Mouse (Mus musculus) liver, postnatal 0 days (tissue): ENCODE measurements around the gene Gm3512. TPM values are rescaled to one million over a fixed set of nuclear protein-coding genes. Genes with fewer than 3 reads are reported as not detected.
"Not testable (repeated sequence)": the region's sequence is repeated elsewhere in the genome, so short reads cannot be mapped to it uniquely, and the experiment has no call there.

ENCODE experiments used
- ATAC-seq: fragments of 200-750 bp; cut with Nextera tagmentation; 2 replicates; pipeline ENCODE4 v1.8.0; 2017; ENCODE audit warnings: mild to moderate bottlenecking, moderate library complexity
- DNase-seq: peaks from one replicate; pipeline ENCODE4 v3.0.0-alpha.2; 2016
- H3K27ac ChIP-seq: fragments of 300-500 bp; sonication (generic); 2 replicates; pipeline ENCODE4 v1.5.1; 2014; ENCODE audit warnings: antibody characterized with exemption, moderate library complexity, mild to moderate bottlenecking, low read depth
- H3K27me3 ChIP-seq: fragments of 300-500 bp; sonication (generic); 2 replicates; pipeline ENCODE4 v1.6.1; 2014; ENCODE audit warnings: low read length, control low read depth, mixed read lengths; ENCODE audit not compliant: insufficient read depth
- H3K36me3 ChIP-seq: fragments of 300-500 bp; sonication (generic); replicated peaks from 2 replicates; pipeline ENCODE4 v1.6.1; 2014; ENCODE audit warnings: mild to moderate bottlenecking, control low read depth, low read length, moderate library complexity, mixed read lengths; ENCODE audit not compliant: insufficient read depth
- H3K4me1 ChIP-seq: fragments of 300-500 bp; sonication (generic); 2 replicates; pipeline ENCODE4 v1.6.1; 2014; ENCODE audit warnings: antibody characterized with exemption, mild to moderate bottlenecking, control low read depth; ENCODE audit not compliant: insufficient read depth
- H3K4me2 ChIP-seq: fragments of 300-500 bp; sonication (generic); 2 replicates; pipeline ENCODE4 v1.6.1; 2014; ENCODE audit warnings: low read depth, mild to moderate bottlenecking, low read length, moderate library complexity, mixed read lengths
- H3K4me3 ChIP-seq: fragments of 300-500 bp; sonication (generic); 2 replicates; pipeline ENCODE4 v1.5.1; 2014; ENCODE audit warnings: low read depth, low read length
- H3K9ac ChIP-seq: fragments of 300-500 bp; sonication (generic); replicated peaks from 2 replicates; pipeline ENCODE4 v1.6.1; 2014; ENCODE audit warnings: mild to moderate bottlenecking, moderate library complexity
- H3K9me3 ChIP-seq: fragments of 300-500 bp; sonication (generic); 2 replicates; pipeline ENCODE4 v1.6.1; 2016; ENCODE audit warnings: mild to moderate bottlenecking, control low read depth, low read length, mixed read lengths
- WGBS: fragments of 180-500 bp; shearing (Covaris S2); extraction: QIAGEN DNeasy Blood & Tissue Kit; methylation state at CpG from one replicate; pipeline ENCODE4 v1.1.7; 2014; ENCODE audit not compliant: insufficient replicate concordance; 5-methylcytosine and 5-hydroxymethylcytosine counted together
- polyA plus RNA-seq: library from polyadenylated mRNA; unstranded; fragments of >200 nt; fragmentation: Nextera tagmentation; extraction: Ambion mirVana; gene quantifications from 2 replicates; pipeline ENCODE4 v1.2.1, GENCODE M21; 2015

Gene Gm3512
- polyA plus RNA-seq: 0.18 TPM in 1 of 2 replicates, not detected in the other

DNA sequence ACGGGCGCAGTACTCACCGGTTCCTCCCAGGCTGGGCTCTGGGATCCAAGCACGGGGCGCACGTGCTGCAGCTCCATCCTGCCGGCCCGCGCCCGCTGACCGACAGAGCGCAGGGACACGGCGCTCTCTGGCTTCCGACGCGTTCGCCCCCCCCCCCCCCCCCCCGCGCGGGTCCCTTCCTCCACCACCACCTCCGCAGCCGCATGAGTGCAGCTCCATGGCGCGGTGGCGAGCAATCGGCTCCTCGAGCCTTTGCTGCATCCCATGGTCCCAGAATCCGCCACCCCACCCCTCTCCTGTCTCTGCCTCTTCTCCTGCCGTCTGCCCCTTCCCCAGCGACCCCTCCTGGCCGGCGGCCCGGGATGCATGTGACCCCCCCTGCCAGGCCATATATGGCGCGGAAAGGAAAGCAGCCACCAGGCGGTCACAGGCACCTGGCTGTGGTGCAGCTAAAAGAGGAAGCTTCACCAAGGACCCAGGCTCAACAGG is at the start of gene Gm3512:
Gene Gm3512, minus strand, starts transcription at position 51 of the 489 bp plus-strand sequence.
- not testable (repeated sequence) for H3K4me3 ChIP-seq, H3K9me3 ChIP-seq, H3K27me3 ChIP-seq, H3K4me2 ChIP-seq, H3K9ac ChIP-seq, H3K4me1 ChIP-seq, H3K27ac ChIP-seq, H3K36me3 ChIP-seq, ATAC-seq, DNase-seq
- WGBS: no CpG with 5 or more reads among the region's 37 CpGs

DNA sequence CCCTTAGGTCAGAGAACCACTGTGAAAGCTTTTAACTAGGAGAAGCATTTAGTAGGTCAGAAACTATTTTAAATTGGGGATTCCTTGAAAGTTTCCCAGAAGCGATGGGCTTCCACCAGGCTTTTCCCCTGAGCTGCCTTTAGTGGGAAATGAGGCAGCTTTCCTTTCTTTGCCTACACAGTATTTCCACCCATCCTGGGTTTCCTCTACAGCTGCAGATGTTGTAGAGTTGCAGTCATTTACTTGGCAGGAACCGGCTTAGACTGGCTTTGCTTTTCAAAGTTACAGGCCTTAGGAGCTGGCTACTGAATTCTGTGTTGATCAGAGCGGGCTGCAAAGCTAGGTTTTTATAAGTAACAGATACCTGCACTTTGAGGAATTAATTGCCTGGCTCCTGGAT is 25.7 kb upstream of the Gm3512 start:
- ATAC-seq: not testable (repeated sequence)
- 85% methylated on average over 2 of the region's 3 CpGs for WGBS

DNA sequence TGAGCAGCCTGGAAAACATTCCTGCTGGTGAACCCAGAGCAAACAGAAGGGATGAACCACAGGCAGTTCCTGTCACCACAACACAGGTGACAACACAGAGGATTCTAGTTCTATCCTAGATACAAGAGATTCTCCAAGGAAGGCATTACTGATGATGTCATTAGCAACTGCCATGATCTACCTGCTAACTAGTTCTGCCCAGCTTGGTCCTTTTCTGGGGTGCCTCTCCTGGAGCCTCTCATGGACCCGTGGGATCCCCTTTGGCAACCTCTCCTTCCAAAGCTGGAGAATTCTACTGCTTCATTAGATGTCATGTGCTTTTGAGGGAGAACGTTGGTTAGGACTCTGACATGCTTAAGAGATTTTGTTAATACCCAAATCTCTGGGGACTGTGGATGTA is 20.1 kb upstream of the Gm3512 start, which contains the start of gene Gm16434:
Gene Gm16434, minus strand, starts transcription at position 101 of the 400 bp plus-strand sequence.
- not testable (repeated sequence) for DNase-seq, H3K4me3 ChIP-seq, H3K27ac ChIP-seq, H3K9me3 ChIP-seq, H3K27me3 ChIP-seq, H3K36me3 ChIP-seq, H3K4me1 ChIP-seq, H3K4me2 ChIP-seq, ATAC-seq, H3K9ac ChIP-seq
- WGBS: no CpG with 5 or more reads among the region's 2 CpGs

More for the DNA sequence above, 25.7 kb upstream of the Gm3512 start:
- not testable (repeated sequence) for H3K9me3 ChIP-seq, H3K4me3 ChIP-seq, H3K36me3 ChIP-seq, DNase-seq, H3K4me1 ChIP-seq, H3K9ac ChIP-seq, H3K27ac ChIP-seq, H3K4me2 ChIP-seq, H3K27me3 ChIP-seq

DNA sequence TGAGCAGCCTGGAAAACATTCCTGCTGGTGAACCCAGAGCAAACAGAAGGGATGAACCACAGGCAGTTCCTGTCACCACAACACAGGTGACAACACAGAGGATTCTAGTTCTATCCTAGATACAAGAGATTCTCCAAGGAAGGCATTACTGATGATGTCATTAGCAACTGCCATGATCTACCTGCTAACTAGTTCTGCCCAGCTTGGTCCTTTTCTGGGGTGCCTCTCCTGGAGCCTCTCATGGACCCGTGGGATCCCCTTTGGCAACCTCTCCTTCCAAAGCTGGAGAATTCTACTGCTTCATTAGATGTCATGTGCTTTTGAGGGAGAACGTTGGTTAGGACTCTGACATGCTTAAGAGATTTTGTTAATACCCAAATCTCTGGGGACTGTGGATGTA is 49.0 kb downstream of the Gm3512 start, which contains the start of gene Gm6676:
Gene Gm6676, minus strand, starts transcription at position 101 of the 400 bp plus-strand sequence.
- not testable (repeated sequence) for H3K4me2 ChIP-seq, DNase-seq, H3K36me3 ChIP-seq, H3K27ac ChIP-seq, H3K4me3 ChIP-seq, H3K9ac ChIP-seq, H3K27me3 ChIP-seq, H3K9me3 ChIP-seq, H3K4me1 ChIP-seq, ATAC-seq
- WGBS: no CpG with 5 or more reads among the region's 2 CpGs

DNA sequence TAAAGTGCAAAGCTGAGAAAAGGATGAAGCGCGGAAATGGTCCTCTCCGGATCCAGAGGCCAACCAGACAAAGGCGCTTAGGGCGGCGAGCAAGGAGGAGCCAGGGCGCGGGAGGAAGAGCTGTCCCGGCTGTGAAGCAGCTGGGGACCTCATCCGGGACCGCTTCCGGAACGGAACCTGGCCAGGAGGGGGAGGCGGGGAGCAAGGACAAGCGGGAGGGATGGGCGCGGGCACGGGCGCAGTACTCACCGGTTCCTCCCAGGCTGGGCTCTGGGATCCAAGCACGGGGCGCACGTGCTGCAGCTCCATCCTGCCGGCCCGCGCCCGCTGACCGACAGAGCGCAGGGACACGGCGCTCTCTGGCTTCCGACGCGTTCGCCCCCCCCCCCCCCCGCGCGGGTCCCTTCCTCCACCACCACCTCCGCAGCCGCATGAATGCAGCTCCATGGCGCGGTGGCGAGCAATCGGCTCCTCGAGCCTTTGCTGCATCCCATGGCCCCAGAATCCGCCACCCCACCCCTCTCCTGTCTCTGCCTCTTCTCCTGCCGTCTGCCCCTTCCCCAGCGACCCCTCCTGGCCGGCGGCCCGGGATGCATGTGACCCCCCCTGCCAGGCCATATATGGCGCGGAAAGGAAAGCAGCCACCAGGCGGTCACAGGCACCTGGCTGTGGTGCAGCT is 69.1 kb downstream of the Gm3512 start:
- H3K4me1 ChIP-seq, H3K9ac ChIP-seq, H3K36me3 ChIP-seq, H3K9me3 ChIP-seq, ATAC-seq, H3K27ac ChIP-seq, H3K27me3 ChIP-seq: not testable (repeated sequence)
- 0% methylated on average over 8 of the region's 54 CpGs for WGBS
- DNase-seq: peak; percentile 14
- H3K4me3 ChIP-seq: 0 out of 2 replicates have a peak overlapping the region, but pooled peaks have one; percentile 4
- peak overlapping the region; percentile 45; the same call in 1 of the 2 replicates for H3K4me2 ChIP-seq

Other genes starting within 250 kb of the Gm3512 start
- not detected in 2 replicates for gene Gm6356, start 200.7 kb downstream of the Gm3512 start, polyA plus RNA-seq
- gene Gm10406, start 147.1 kb downstream of the Gm3512 start, polyA plus RNA-seq: not detected in 2 replicates
- gene Gm3685, start 129.6 kb downstream of the Gm3512 start, polyA plus RNA-seq: not detected in 2 replicates
- gene Gm3696, start 73.9 kb downstream of the Gm3512 start, polyA plus RNA-seq: not detected in 2 replicates
- gene Gm6676, start 49.1 kb downstream of the Gm3512 start, polyA plus RNA-seq: not detected in 2 replicates
- not detected in 2 replicates for gene Gm16434, start 20.0 kb upstream of the Gm3512 start, polyA plus RNA-seq
- not detected in 2 replicates for gene Gm3727, start 90.2 kb upstream of the Gm3512 start, polyA plus RNA-seq
- gene Gm3739, start 140.5 kb upstream of the Gm3512 start, polyA plus RNA-seq: not detected in 2 replicates
- gene Gm5797, start 157.9 kb upstream of the Gm3512 start, polyA plus RNA-seq: not detected in 2 replicates
- not detected in 2 replicates for gene Gm8374, start 190.6 kb upstream of the Gm3512 start, polyA plus RNA-seq